Mouse (Mus musculus): ENCODE measurements around the gene Gm47969.
"Not testable (repeated sequence)": the region's sequence is repeated elsewhere in the genome, so short reads cannot be mapped to it uniquely, and the experiment has no call there.

Gene Gm47969

GRCm38 (mm10) chr1:83044882-83045427 lies at the start of gene Gm47969:
Gene Gm47969 (plus strand): TSS chr1:83044932.
- no peak for DNase-seq (ENCODE audit: low read depth, low spot score)

- DNase-seq (ENCODE audit: low read depth, low spot score): not testable (repeated sequence)
Measured at GRCm38 (mm10) chr1:83000306-83000705, 44.4 kb upstream of the Gm47969 start, which contains the start of gene Gm47959. Gene Gm47959 (plus strand): TSS chr1:83000548.

GRCm38 (mm10) chr1:83006218-83007179 lies 38.2 kb upstream of the Gm47969 start:
- peak; percentile 18 for DNase-seq (ENCODE audit: low read depth, low spot score)

- DNase-seq (ENCODE audit: low read depth, low spot score): no peak
Measured at GRCm38 (mm10) chr1:83007471-83007870, 37.3 kb upstream of the Gm47969 start.

- no peak for DNase-seq (ENCODE audit: low read depth, low spot score)
Measured at GRCm38 (mm10) chr1:83014477-83014876, 30.3 kb upstream of the Gm47969 start.

GRCm38 (mm10) chr1:83015329-83015879 lies 29.3 kb upstream of the Gm47969 start:
- no peak for DNase-seq (ENCODE audit: low read depth, low spot score)

- no peak for DNase-seq (ENCODE audit: low read depth, low spot score)
Measured at GRCm38 (mm10) chr1:83016556-83016955, 28.2 kb upstream of the Gm47969 start.

GRCm38 (mm10) chr1:83031950-83032349 lies 12.8 kb upstream of the Gm47969 start:
- no peak for DNase-seq (ENCODE audit: low read depth, low spot score)

- no peak for DNase-seq (ENCODE audit: low read depth, low spot score)
Measured at GRCm38 (mm10) chr1:83032508-83032907, 12.2 kb upstream of the Gm47969 start.

GRCm38 (mm10) chr1:83034509-83034908 lies 10.2 kb upstream of the Gm47969 start:
- no peak for DNase-seq (ENCODE audit: low read depth, low spot score)

GRCm38 (mm10) chr1:83036892-83037667 lies 7.7 kb upstream of the Gm47969 start:
- no peak for DNase-seq (ENCODE audit: low read depth, low spot score)

GRCm38 (mm10) chr1:83038109-83038672 lies 6.5 kb upstream of the Gm47969 start, which contains the start of gene Slc19a3:
Gene Slc19a3 (minus strand): TSS chr1:83038448.
- DNase-seq (ENCODE audit: low read depth, low spot score): no peak

GRCm38 (mm10) chr1:83039080-83039479 lies 5.7 kb upstream of the Gm47969 start:
- DNase-seq (ENCODE audit: low read depth, low spot score): no peak

GRCm38 (mm10) chr1:83042380-83042779 lies 2.4 kb upstream of the Gm47969 start, which contains the start of gene Krtap28-10:
Gene Krtap28-10 (minus strand): TSS chr1:83042480.
- no peak for DNase-seq (ENCODE audit: low read depth, low spot score)

GRCm38 (mm10) chr1:83058481-83058880 lies 13.7 kb downstream of the Gm47969 start:
- DNase-seq (ENCODE audit: low read depth, low spot score): no peak

GRCm38 (mm10) chr1:83059278-83059677 lies 14.5 kb downstream of the Gm47969 start, which contains the start of gene A030005K14Rik:
Gene A030005K14Rik (minus strand): TSS chr1:83059378.
- no peak for DNase-seq (ENCODE audit: low read depth, low spot score)

- no peak for DNase-seq (ENCODE audit: low read depth, low spot score)
Measured at GRCm38 (mm10) chr1:83060643-83061042, 15.9 kb downstream of the Gm47969 start, which contains the start of gene Krtap28-13. Gene Krtap28-13 (plus strand): TSS chr1:83060930.

GRCm38 (mm10) chr1:83064851-83065250 lies 20.1 kb downstream of the Gm47969 start:
- DNase-seq (ENCODE audit: low read depth, low spot score): peak; percentile 81

GRCm38 (mm10) chr1:83066577-83066976 lies 21.8 kb downstream of the Gm47969 start:
- DNase-seq (ENCODE audit: low read depth, low spot score): no peak

- DNase-seq (ENCODE audit: low read depth, low spot score): no peak
Measured at GRCm38 (mm10) chr1:83067205-83067604, 22.5 kb downstream of the Gm47969 start.

All from 3T3-L1 (cell line).